Mouse (Mus musculus): ENCODE data around the gene 4930568D16Rik. TPM values are rescaled to one million over a fixed set of nuclear protein-coding genes. Genes with fewer than 3 reads are reported as not detected.
A peak's percentile ranks its signal among the peaks of the same experiment; 100 is the strongest.

Gene 4930568D16Rik
- polyA plus RNA-seq, 1 experiment from 2014 or later, result not detected

DNA sequence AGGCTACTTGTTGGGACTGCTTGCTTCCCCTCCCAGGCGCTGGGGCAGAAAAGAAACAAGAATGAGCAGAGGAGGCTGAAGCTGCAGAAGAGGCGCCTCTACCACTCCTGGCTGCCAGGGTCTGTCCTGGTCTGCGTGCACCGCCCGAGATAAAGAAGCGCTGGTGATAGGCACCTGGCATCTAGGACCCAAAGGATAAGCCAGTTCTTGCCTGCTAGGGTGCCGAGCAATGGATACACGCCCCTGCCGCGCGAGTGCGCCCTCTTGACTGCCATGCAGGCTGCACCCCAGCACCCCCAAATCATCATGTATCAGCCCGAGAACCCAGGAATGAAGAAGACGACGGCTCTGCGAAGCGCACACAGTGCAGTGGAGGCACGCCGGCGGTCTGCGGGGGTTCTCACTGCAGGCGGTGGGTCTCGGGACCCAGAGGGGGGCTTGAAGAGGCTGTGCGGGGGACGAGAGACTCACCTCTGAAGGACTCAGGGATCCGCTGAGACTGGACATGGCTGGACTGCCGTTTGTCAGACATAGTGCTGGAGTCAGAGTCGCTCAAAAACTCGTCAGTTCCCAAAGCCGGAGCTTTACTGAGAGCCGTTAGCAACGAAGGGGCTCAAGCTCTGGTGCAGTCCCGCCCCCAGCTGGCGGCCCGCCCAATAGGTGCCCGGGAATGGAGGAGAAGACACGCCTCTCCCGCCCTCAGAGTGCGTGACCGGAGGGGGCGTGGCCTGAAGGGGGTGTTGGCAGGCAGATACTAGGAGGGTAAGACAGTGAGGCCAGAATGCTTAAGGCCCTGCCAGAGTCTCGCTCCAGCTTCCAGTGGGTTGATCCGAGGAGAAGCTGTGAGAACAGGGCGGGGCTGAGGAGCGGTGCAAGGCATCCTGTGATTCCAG lies 30.9 kb downstream of the 4930568D16Rik start, which contains the start of gene Stom:
Gene Stom, minus strand, starts transcription at position 589 of the 893 bp plus-strand sequence.
- H3K4me2 ChIP-seq (ENCODE audit: low read depth, low read length), result peak within 1 kb of the TSS; percentile 78
- WGBS (ENCODE audit: insufficient replicate concordance), result under 1% methylated on average over 45 of the region's 45 CpGs
- no peaks in the 10 kb centered on the region for H3K9me3 ChIP-seq (replicated peaks; ENCODE audit: control insufficient read depth, low read length)
- ATAC-seq (ENCODE audit: low read depth), result peak; percentile 93
- peaks cover 5% of the 10 kb centered on the region; the same call in 1 of the 2 replicates for H3K36me3 ChIP-seq (ENCODE audit: control insufficient read depth, insufficient read depth)
- peaks cover 39% of the 10 kb centered on the region for H3K4me1 ChIP-seq (ENCODE audit: control insufficient read depth, low read depth, low read length)
- H3K4me3 ChIP-seq (ENCODE audit: low read depth, low read length), result peak within 1 kb of the TSS; percentile 98
- no peaks in the 10 kb centered on the region for H3K27me3 ChIP-seq (ENCODE audit: control insufficient read depth, insufficient read depth, low read depth, low read length)
- H3K9ac ChIP-seq (ENCODE audit: low read depth, low read length), result peak within 1 kb of the TSS; percentile 99
- H3K27ac ChIP-seq (ENCODE audit: low read length), result peak within 1 kb of the TSS; percentile 99

DNA sequence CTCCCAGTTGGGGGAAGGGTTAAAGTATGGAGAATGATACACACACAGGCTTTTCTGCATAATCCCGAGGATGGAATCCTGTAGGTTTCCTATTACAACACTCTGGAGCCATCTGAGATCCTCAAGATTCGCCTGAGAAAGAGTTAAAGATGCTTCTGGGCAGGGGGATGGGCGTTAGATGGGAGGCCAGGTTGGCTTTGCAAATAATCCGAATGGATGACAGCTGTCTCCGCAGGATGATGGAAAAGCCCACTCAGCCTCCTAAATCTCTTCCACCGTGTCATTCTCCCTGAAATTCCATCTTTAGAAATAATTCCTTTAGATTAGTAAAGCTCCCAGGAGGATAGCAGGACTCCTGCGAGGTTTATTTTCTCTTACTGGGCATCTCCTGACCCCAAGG lies 31.9 kb downstream of the 4930568D16Rik start:
- Histone ChIP-seq H3K27ac (ENCODE audit: low read length) (peak overlapping the region; percentile 99), H3K9me3 (replicated peaks; ENCODE audit: control insufficient read depth, low read length) (no peaks in the 10 kb centered on the region), H3K4me2 (ENCODE audit: low read depth, low read length) (peak overlapping the region; percentile 78), H3K27me3 (ENCODE audit: control insufficient read depth, insufficient read depth, low read depth, low read length) (no peaks in the 10 kb centered on the region), H3K36me3 (ENCODE audit: control insufficient read depth, insufficient read depth) (peaks cover 5% of the 10 kb centered on the region; the same call in 1 of the 2 replicates), H3K4me1 (ENCODE audit: control insufficient read depth, low read depth, low read length) (peaks cover 45% of the 10 kb centered on the region), H3K4me3 (ENCODE audit: low read depth, low read length) (peak overlapping the region; percentile 98), H3K9ac (ENCODE audit: low read depth, low read length) (peak overlapping the region; percentile 99)
- no peak for ATAC-seq (ENCODE audit: low read depth)
- 20% methylated on average over 7 of the region's 7 CpGs for WGBS (ENCODE audit: insufficient replicate concordance)

DNA sequence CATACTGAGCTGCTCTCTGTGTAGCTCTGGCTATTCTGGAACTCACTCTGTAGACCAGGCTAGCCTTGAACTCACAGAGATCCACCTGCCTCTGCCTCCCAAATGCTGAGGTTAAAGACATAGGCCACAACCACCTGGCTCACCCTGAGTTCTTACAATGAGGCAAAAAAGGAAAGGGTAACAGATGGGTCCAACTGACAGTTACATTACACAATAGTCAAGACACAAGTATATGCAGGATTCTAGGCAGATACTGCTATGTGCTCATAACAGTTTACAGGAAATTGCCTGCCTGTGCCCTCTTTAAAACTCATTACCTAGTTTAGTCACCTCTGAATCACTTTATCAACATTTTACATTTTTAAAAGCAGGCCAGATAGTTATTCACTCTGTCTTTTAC lies 33.9 kb downstream of the 4930568D16Rik start:
- H3K9ac ChIP-seq (ENCODE audit: low read depth, low read length), result peak overlapping the region; percentile 99
- peak overlapping the region; percentile 98 for H3K4me3 ChIP-seq (ENCODE audit: low read depth, low read length)
- H3K9me3 ChIP-seq (replicated peaks; ENCODE audit: control insufficient read depth, low read length), result no peaks in the 10 kb centered on the region
- H3K36me3 ChIP-seq (ENCODE audit: control insufficient read depth, insufficient read depth), result peaks cover 7% of the 10 kb centered on the region
- no peak for ATAC-seq (ENCODE audit: low read depth)
- H3K4me2 ChIP-seq (ENCODE audit: low read depth, low read length), result peak overlapping the region; percentile 78
- no peaks in the 10 kb centered on the region for H3K27me3 ChIP-seq (ENCODE audit: control insufficient read depth, insufficient read depth, low read depth, low read length)
- peaks cover 60% of the 10 kb centered on the region for H3K4me1 ChIP-seq (ENCODE audit: control insufficient read depth, low read depth, low read length)
- peak overlapping the region; percentile 99 for H3K27ac ChIP-seq (ENCODE audit: low read length)

DNA sequence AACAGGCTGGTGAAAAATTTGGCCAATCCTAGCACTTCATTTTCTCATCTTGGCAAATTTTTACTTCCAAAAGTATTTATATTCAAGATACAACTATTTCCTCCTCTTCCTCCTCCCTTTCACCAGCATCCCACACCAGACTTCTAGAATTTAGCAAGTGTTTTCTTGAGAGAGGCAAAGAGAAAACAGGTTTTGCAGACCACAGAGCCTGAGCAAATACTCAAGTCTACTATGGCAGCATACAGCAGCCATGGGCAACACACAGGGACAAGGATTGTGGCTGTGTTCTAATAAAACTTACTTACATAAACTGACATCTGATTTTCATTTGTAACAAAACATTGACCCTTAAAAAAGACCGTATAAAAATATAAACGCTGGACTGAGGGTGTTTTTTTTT lies 36.3 kb downstream of the 4930568D16Rik start:
- Histone ChIP-seq H3K9me3 (replicated peaks; ENCODE audit: control insufficient read depth, low read length) (no peaks in the 10 kb centered on the region), H3K4me1 (ENCODE audit: control insufficient read depth, low read depth, low read length) (peaks cover 66% of the 10 kb centered on the region), H3K36me3 (ENCODE audit: control insufficient read depth, insufficient read depth) (peaks cover 9% of the 10 kb centered on the region)

DNA sequence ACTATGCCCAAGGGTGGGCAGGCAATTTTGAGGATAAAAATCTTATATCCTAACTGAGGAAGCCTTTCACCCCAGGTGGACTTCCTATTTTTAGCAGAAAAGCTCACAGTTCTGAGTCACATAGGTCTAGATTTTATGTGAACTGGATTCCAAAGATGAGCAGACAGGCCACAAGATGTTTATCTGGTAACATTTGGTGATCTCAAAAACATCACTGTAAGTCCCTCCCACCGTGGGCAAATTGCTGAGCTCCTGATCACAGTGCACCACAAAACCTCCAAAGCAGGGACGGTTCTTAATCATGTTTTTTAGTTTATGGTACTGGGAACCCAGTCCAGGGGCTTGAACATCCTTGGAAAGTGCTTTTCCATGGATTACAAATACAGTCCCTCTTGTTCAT lies 38.5 kb downstream of the 4930568D16Rik start:
- no peak for ATAC-seq (ENCODE audit: low read depth)
- 36% methylated on average over 2 of the region's 2 CpGs for WGBS (ENCODE audit: insufficient replicate concordance)
- no peaks in the 10 kb centered on the region for H3K9me3 ChIP-seq (replicated peaks; ENCODE audit: control insufficient read depth, low read length)
- no peaks in the 10 kb centered on the region for H3K27me3 ChIP-seq (ENCODE audit: control insufficient read depth, insufficient read depth, low read depth, low read length)
- peak overlapping the region; percentile 65 for H3K9ac ChIP-seq (ENCODE audit: low read depth, low read length)
- peak overlapping the region; percentile 77 for H3K4me2 ChIP-seq (ENCODE audit: low read depth, low read length)
- peaks cover 28% of the 10 kb centered on the region for H3K36me3 ChIP-seq (ENCODE audit: control insufficient read depth, insufficient read depth)
- peak overlapping the region; percentile 31; the same call in 1 of the 2 replicates for H3K4me3 ChIP-seq (ENCODE audit: low read depth, low read length)
- peaks cover 83% of the 10 kb centered on the region for H3K4me1 ChIP-seq (ENCODE audit: control insufficient read depth, low read depth, low read length)
- peak overlapping the region; percentile 98 for H3K27ac ChIP-seq (ENCODE audit: low read length)

More for the DNA sequence above, 36.3 kb downstream of the 4930568D16Rik start:
- H3K4me3 ChIP-seq (ENCODE audit: low read depth, low read length), result peak overlapping the region; percentile 25
- no peak overlapping the region for H3K9ac ChIP-seq (ENCODE audit: low read depth, low read length)
- no peaks in the 10 kb centered on the region for H3K27me3 ChIP-seq (ENCODE audit: control insufficient read depth, insufficient read depth, low read depth, low read length)
- 72% methylated on average over 2 of the region's 2 CpGs for WGBS (ENCODE audit: insufficient replicate concordance)
- H3K4me2 ChIP-seq (ENCODE audit: low read depth, low read length), result peak overlapping the region; percentile 78
- 0 out of 2 replicates have a peak overlapping the region, but pooled peaks have one; percentile 54 for H3K27ac ChIP-seq (ENCODE audit: low read length)
- no peak for ATAC-seq (ENCODE audit: low read depth)

DNA sequence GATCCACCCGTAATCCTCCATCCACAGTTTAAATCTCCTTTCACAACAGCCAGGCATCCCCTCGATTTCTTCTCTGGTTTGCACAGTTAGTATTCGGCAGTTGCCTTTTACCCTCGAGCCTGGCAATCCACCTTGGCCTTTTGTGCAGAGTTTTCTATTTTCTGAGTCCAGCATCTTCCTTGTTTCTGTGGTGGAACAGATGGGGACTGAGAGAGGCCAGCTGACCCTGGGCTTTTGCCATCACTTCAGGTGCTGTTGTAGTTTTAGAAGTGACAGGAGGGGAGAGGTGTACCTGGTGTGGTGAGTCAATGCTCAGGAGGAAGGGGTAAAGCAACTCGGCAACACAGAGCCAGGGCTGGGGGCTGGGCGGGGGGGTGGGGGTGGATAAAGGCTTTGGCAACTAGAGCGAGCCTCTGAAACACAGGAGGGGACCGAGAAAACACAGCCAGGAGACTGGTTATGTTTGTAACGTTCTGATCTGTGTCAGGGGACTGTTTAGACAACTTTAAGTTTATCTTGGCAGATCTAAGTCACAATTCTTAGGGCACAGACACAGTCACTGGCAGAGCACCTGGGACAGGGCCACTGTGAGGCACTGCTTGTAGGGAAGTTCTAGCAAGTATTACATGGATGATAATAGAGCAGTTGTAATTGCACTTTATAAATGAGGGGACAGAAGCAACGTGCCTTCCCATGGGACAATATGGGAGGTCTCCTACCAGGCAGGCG lies 39.3 kb downstream of the 4930568D16Rik start:
- H3K9me3 ChIP-seq (replicated peaks; ENCODE audit: control insufficient read depth, low read length), result no peaks in the 10 kb centered on the region
- peak overlapping the region; percentile 31 for H3K4me3 ChIP-seq (ENCODE audit: low read depth, low read length)
- peaks cover 36% of the 10 kb centered on the region for H3K36me3 ChIP-seq (ENCODE audit: control insufficient read depth, insufficient read depth)
- 28% methylated on average over 11 of the region's 11 CpGs for WGBS (ENCODE audit: insufficient replicate concordance)
- H3K27me3 ChIP-seq (ENCODE audit: control insufficient read depth, insufficient read depth, low read depth, low read length), result no peaks in the 10 kb centered on the region
- peak overlapping the region; percentile 77 for H3K4me2 ChIP-seq (ENCODE audit: low read depth, low read length)
- H3K4me1 ChIP-seq (ENCODE audit: control insufficient read depth, low read depth, low read length), result peaks cover 86% of the 10 kb centered on the region
- H3K9ac ChIP-seq (ENCODE audit: low read depth, low read length), result peak overlapping the region; percentile 65
- ATAC-seq (ENCODE audit: low read depth), result no peak
- peak overlapping the region; percentile 98 for H3K27ac ChIP-seq (ENCODE audit: low read length)

DNA sequence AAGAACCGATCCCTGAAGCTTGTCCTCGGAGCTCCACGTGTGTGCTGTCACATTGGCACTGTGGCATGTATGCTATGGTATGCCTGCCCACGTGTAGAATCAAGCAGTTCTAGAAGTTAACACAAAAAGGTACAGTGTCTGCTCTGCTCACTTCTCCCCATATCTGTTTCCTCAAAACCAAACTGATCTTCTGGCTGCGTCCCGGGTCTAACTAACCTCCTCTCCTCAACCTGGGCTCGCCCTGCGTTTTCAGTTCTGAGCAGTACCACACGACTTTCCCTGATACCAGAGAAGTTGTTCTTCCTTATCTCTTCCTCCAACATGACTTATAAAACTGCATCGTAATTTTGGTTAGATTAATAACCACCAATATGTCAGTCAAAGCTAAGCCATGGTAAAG lies 39.9 kb downstream of the 4930568D16Rik start:
- WGBS (ENCODE audit: insufficient replicate concordance), result 19% methylated on average over 10 of the region's 10 CpGs

DNA sequence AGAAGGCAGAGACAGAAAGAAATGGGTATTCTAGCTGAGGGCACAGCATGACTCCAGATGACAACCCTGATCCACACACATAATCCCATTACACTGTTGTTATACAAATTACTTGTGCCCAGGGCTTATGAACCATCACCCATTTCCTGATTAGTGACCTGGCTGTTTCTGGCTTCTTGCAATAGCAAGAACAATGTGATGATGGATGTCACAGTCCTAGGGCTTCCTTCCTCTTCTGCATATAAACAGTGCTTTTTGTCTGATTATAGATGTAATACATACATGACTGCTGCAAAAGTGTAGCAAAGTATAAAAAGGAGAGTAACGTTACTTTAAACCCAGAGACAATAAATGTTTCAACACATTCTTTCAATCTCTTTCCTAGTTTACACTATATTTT lies 40.6 kb downstream of the 4930568D16Rik start:
- ATAC-seq (ENCODE audit: low read depth), result no peak
- WGBS (ENCODE audit: insufficient replicate concordance), result 47% methylated on average over 1 of the region's 1 CpGs
- Histone ChIP-seq H3K27me3 (ENCODE audit: control insufficient read depth, insufficient read depth, low read depth, low read length) (no peaks in the 10 kb centered on the region), H3K4me3 (ENCODE audit: low read depth, low read length) (peak overlapping the region; percentile 30), H3K4me2 (ENCODE audit: low read depth, low read length) (peak overlapping the region; percentile 77), H3K4me1 (ENCODE audit: control insufficient read depth, low read depth, low read length) (peaks cover 86% of the 10 kb centered on the region), H3K9ac (ENCODE audit: low read depth, low read length) (peak overlapping the region; percentile 47), H3K36me3 (ENCODE audit: control insufficient read depth, insufficient read depth) (peaks cover 44% of the 10 kb centered on the region), H3K9me3 (replicated peaks; ENCODE audit: control insufficient read depth, low read length) (no peaks in the 10 kb centered on the region), H3K27ac (ENCODE audit: low read length) (peak overlapping the region; percentile 86)

More for the DNA sequence above, 39.9 kb downstream of the 4930568D16Rik start:
- Histone ChIP-seq H3K36me3 (ENCODE audit: control insufficient read depth, insufficient read depth) (peaks cover 39% of the 10 kb centered on the region), H3K4me3 (ENCODE audit: low read depth, low read length) (peak overlapping the region; percentile 31), H3K9ac (ENCODE audit: low read depth, low read length) (peak overlapping the region; percentile 52), H3K4me1 (ENCODE audit: control insufficient read depth, low read depth, low read length) (peaks cover 86% of the 10 kb centered on the region), H3K27me3 (ENCODE audit: control insufficient read depth, insufficient read depth, low read depth, low read length) (no peaks in the 10 kb centered on the region), H3K9me3 (replicated peaks; ENCODE audit: control insufficient read depth, low read length) (no peaks in the 10 kb centered on the region), H3K27ac (ENCODE audit: low read length) (peak overlapping the region; percentile 98), H3K4me2 (ENCODE audit: low read depth, low read length) (peak overlapping the region; percentile 77)
- peak; percentile 72 for ATAC-seq (ENCODE audit: low read depth)
